Mouse (Mus musculus): ENCODE results near the gene Sycp3.

DNA sequence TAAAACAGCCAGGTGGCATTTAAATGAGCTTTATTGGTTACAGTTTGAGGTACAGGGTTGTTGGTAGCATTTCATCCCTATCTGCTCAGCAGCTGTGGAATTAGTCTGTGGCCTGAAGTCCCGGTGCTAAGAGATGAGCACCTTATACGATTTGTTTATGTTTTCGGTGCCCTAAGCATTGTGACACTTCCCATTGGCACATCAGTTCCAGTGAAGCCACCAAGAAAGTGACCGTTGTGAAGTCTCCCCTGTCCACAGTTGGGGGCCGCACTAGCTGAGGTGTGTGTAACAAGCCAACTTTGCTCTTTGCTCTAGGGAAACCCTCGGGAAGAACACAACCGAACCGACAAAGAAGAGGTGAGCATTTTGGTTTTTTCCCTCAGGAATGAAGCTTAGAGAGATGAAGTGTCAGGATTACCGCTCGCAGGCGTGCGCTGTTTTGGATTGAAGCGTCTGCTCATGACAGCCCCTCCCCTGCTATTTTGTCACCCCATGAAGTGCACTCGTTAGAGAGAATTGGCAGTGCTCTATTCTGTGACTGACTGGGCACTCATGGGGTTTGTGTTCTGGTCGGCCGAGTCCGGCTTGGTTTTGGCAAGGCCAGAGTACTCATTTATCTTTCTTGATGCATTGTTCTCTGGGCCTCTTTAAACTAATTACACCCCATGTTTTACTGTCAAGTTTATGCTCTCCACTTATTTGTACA is 46.9 kb upstream of the Sycp3 start:
- TF ChIP-seq POLR2A (IDR thresholded peaks at IDR 0.05; ENCODE audit: control insufficient read depth, extremely low read depth, insufficient read depth, low read length, poor library complexity) (no peak), CTCF (IDR thresholded peaks at IDR 0.05; ENCODE audit: borderline replicate concordance, control insufficient read depth, extremely low read depth, insufficient read depth, low read length, poor library complexity) (no peak)
